Mouse (Mus musculus): ENCODE measurements around the gene Vps16.

Vps16 gene

DNA sequence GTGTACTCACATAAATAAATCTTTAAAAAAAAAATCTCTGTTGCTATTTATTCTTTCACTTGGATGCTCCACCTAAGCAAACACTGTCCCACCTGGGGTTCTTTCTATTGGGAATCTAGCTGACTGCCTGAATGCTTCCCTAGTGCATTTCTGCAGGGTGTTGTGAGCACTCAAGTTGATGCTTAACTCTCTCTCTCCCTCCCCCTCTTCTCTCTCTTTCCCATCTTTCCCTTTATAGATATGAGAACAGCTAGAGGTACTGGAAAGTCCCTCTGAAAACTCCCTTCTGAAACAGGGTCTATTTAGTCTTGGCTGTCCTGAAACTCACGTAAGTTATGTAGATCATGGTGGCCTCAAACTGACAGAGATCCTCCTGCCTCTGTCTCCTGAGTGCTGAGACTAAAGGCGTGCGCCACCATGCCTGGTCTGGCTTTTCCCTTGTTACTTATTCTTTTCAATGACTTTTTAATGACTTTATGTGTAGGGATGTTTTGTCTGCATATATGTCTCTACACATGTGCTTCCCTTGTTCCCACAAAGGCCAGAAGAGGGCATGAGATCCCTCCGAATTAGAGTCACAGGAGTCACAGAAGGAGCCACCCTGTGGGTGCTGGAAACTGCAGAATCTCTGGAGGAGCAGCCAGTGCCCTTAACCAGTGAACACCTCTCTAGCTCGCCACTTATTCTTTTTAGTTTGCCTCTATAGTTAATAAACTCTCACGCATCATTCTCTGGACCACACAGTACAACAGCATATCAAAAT lies 9.9 kb upstream of the Vps16 start:
- in situ Hi-C loops (cut with MboI; ENCODE audit: unreplicated experiment in 2 of 2): loop anchor here in 1 of 2 experiments (5.0 kb wide), 1 partner anchor 122 kb away; no protein-coding TSS in a partner anchor

- in situ Hi-C loops (cut with MboI; ENCODE audit: unreplicated experiment in 2 of 2): loop anchor here (10.0 kb wide), 2 partner anchors 243 to 343 kb away; partner anchors contain the start of genes Ddrgk1 (in 1 of the 2) and Itpa (in 1 of the 2)
These were observed 2.1 kb upstream of the Vps16 start for GRCm38 (mm10) chr2:130421781-130422620.

DNA sequence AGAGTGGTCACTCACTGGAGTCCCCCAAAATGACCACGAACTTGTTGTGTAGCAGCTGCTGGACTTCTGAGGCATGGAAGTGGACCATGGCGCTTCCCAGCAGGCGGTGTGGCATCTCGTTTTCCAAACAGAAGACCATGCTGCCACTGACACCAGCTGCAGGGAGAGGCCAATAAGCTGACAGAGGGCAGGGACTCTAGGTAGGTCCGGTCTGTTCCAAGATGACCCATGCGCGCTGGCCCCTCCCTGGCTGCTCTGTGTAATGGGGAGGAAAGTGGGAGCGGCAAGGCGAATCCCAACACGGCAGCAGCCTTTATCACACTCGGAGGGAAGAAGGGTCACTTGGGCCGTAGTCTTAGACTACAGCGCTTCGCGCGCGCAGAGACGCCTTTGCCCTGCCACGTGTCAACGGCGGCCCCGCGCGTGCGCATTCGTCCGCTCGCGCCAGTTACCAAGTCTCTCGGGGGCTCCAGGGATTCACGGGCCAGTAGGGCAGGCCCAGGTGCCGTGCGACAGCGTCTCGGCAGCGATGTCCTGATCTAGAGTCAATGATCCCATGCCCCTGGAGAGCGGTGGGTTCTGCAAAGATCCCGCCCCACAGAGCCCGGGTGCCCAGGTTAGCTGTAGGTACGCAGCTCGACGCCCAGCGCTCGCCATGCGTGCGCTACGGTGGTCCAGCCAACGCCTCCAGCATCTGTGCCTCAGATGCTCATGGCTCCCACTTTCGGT lies 578 bp upstream of the Vps16 start:
- in situ Hi-C loops (cut with MboI; ENCODE audit: unreplicated experiment in 2 of 2): loop anchor here (10.0 kb wide), 2 partner anchors 241 to 341 kb away; partner anchors contain the start of genes Ddrgk1 (in 1 of the 2) and Itpa (in 1 of the 2)

- in situ Hi-C loops (cut with MboI; ENCODE audit: unreplicated experiment in 2 of 2): loop anchor here (10.0 kb wide), 2 partner anchors 240 to 340 kb away; partner anchors contain the start of genes Ddrgk1 (in 1 of the 2) and Itpa (in 1 of the 2)
These were observed 973 bp downstream of the Vps16 start for GRCm38 (mm10) chr2:130425112-130425511.

- in situ Hi-C loops (cut with MboI; ENCODE audit: unreplicated experiment in 2 of 2): loop anchor here (10.0 kb wide), 2 partner anchors 235 to 335 kb away; partner anchors contain the start of genes Ddrgk1 (in 1 of the 2) and Itpa (in 1 of the 2)
These were observed 5.7 kb downstream of the Vps16 start for GRCm38 (mm10) chr2:130429851-130430250.

GRCm38 (mm10) chr2:130430484-130430883 lies 6.3 kb downstream of the Vps16 start:
- in situ Hi-C loops (cut with MboI; ENCODE audit: unreplicated experiment in 2 of 2): no loop called here

DNA sequence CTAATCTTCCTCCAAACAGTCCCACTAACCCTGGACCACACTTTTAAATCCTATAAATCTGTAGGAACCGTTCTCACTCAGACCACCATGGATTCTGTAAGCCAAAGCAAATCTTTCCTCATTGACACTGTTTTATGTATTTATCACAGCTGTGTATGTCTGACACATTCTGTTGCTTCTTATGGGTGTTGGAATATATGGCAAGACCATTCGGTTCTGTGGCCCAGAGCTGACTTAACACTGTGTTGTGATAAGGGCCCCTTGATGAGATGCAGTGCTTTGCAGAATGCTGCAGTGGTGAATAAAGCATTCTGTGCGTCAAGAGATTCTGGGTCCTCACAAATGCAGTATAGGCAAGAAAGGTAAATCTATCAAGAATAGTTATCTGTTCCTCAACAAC lies 8.0 kb downstream of the Vps16 start:
- in situ Hi-C loops (cut with MboI; ENCODE audit: unreplicated experiment in 2 of 2): no loop called here

- in situ Hi-C loops (cut with MboI; ENCODE audit: unreplicated experiment in 2 of 2): no loop called here
These were observed 9.0 kb downstream of the Vps16 start for GRCm38 (mm10) chr2:130433152-130433551.

- in situ Hi-C loops (cut with MboI; ENCODE audit: unreplicated experiment in 2 of 2): no loop called here
These were observed 12.6 kb downstream of the Vps16 start for GRCm38 (mm10) chr2:130436769-130437168.

- in situ Hi-C loops (cut with MboI; ENCODE audit: unreplicated experiment in 2 of 2): no loop called here
These were observed 14.7 kb downstream of the Vps16 start for GRCm38 (mm10) chr2:130438861-130439260.

GRCm38 (mm10) chr2:130439840-130440480 lies 15.8 kb downstream of the Vps16 start:
- in situ Hi-C loops (cut with MboI; ENCODE audit: unreplicated experiment in 2 of 2): no loop called here

GRCm38 (mm10) chr2:130442162-130442561 lies 18.0 kb downstream of the Vps16 start:
- in situ Hi-C loops (cut with MboI; ENCODE audit: unreplicated experiment in 2 of 2): no loop called here

DNA sequence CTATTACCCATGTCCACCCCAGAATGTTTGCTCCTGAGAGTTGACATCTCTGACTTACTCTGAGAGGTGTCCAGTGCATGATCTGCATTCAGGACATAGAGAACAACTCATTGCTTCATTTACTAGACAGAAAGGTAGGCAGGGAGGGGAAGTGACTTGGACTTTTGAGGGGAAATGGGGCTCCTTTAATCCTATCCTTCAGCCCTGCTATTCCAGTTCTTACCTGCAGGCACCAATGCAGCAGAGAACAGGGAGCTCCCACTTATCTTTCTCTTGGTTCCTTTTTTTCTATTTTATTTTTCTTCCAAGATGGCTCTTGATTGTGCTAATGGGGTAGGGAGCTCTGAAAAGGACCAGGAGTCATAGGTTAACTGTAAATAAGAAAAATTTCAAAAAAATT lies 24.3 kb downstream of the Vps16 start:
- in situ Hi-C loops (cut with MboI; ENCODE audit: unreplicated experiment in 2 of 2): loop anchor here (5.0 kb wide), 2 partner anchors 109 to 114 kb away; partner anchors contain the start of gene Mrps26 (in 1 of the 2)

GRCm38 (mm10) chr2:130449021-130449793 lies 25.1 kb downstream of the Vps16 start:
- in situ Hi-C loops (cut with MboI; ENCODE audit: unreplicated experiment in 2 of 2): loop anchor here (5.0 kb wide), 2 partner anchors 108 to 113 kb away; partner anchors contain the start of gene Mrps26 (in 1 of the 2)

DNA sequence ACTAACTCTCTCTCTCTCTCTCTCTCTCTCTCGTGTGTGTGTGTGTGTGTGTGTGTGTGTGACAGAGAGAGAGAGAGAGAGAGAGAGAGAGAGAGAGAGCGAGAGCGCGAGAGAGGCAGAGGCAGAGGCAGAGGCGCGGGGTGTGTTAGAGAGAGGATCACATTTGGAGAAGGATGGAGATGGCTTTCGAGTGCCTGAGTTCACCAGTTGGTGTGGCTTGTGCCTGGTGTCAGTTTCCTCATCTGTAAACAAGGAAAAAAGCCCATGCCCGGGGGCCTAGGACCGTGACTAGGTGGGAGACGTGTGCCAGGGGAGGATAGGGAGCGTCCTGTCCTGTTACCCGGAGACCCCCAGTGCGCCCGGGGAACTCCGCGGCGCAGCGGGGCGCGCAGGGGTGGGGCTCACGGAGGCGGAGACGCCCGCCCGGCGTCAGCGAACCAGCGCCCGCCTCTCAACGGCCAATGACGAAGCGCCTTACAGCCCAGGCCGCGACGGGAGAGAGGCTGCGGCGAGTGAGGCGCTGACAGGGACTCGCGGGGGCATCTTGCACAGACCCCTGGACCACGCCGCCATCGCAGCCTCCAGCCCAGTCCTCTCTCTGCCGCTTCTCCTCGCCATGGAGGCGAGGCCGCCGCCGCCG lies 25.8 kb downstream of the Vps16 start, which contains the start of gene Ptpra:
Gene Ptpra (plus strand): TSS at position 485 of the 640 bp plus-strand sequence.
- in situ Hi-C loops (cut with MboI; ENCODE audit: unreplicated experiment in 2 of 2): loop anchor here (5.0 kb wide), 2 partner anchors 107 to 112 kb away; partner anchors contain the start of gene Mrps26 (in 1 of the 2)

- in situ Hi-C loops (cut with MboI; ENCODE audit: unreplicated experiment in 2 of 2): no loop called here
These were observed 26.3 kb downstream of the Vps16 start for GRCm38 (mm10) chr2:130450434-130450796.

DNA sequence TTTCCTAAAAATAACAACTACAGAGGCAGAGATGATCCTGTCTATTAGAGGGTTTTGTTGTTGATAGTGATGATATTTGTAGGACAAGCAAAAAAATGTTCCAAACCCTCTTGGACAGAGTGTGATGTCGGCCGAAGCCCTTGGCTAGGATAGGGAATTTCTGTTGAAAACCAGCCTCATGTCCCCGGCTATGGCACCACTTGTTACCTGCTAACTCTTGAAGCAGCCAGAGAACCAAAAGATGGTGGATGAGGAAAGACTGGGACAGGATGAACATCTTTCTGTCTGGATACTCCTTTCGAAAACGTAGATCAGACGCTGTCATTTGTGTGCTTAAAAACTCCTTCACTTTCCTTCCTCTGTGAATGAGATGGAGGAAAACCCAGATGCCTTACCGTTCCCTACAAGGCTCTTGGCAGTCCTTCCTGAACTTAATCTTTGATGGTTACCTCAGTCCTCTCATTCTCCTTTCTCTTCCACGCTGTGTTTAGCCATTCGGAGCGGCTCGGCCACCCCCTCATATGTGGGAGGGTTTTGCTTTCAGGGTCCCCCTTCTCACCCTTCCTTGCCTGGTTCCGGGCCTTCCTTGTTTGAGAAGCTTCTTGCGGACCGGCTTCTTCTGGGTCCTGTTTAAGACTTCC lies 27.1 kb downstream of the Vps16 start:
- in situ Hi-C loops (cut with MboI; ENCODE audit: unreplicated experiment in 2 of 2): no loop called here

DNA sequence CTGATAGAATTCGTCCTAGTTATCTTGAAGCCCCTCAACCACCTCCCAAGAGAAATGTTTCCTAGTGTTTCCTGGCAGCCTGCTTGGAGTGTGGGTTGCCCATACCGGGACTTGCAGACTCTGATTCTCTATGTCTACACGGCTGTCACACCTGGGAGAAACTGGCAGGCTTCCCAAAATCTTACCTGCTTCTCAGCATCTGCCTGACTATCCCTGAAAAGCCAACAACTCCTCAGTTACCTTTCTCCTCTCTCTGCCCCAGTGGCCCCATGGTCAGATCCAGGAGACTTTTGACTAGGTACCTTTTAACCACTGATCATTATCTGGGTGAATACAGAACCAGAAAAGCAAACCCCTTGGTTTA lies 27.6 kb downstream of the Vps16 start:
- in situ Hi-C loops (cut with MboI; ENCODE audit: unreplicated experiment in 2 of 2): no loop called here
